Mouse (Mus musculus) kidney, adult 2 months (tissue): ENCODE measurements around the gene Mettl27. TPM values are rescaled to one million over a fixed set of nuclear protein-coding genes. Genes with fewer than 3 reads are reported as not detected.

ENCODE experiments used
- DNase-seq: peaks from one replicate; pipeline ENCODE4 v3.0.0; 2021
- H3K27ac ChIP-seq: fragments of 200-500 bp; 2 replicates; pipeline ENCODE4 v1.5.1; 2012; ENCODE audit warnings: low read depth, low read length, control low read depth, inconsistent platforms; ENCODE audit not compliant: insufficient read depth
- H3K27me3 ChIP-seq: fragments of 200-500 bp; replicated peaks from 2 replicates; pipeline ENCODE4 v1.6.1; 2012; ENCODE audit warnings: mild to moderate bottlenecking, moderate library complexity, low read length, inconsistent platforms; ENCODE audit not compliant: control insufficient read depth, insufficient read depth
- H3K36me3 ChIP-seq: fragments of 200-500 bp; 2 replicates; pipeline ENCODE4 v1.6.1; 2012; ENCODE audit warnings: mild to moderate bottlenecking, moderate library complexity, low read length, inconsistent platforms; ENCODE audit not compliant: control insufficient read depth, insufficient read depth
- H3K4me1 ChIP-seq: fragments of 200-500 bp; 2 replicates; pipeline ENCODE4 v1.6.1; 2011; ENCODE audit warnings: low read length; ENCODE audit not compliant: control insufficient read depth, insufficient read depth
- H3K4me3 ChIP-seq: fragments of 200-500 bp; 2 replicates; pipeline ENCODE4 v1.5.1; 2011; ENCODE audit warnings: mild to moderate bottlenecking, low read depth, low read length, control low read depth; ENCODE audit not compliant: insufficient read depth
- CTCF ChIP-seq: fragments of 200-500 bp; conservative IDR thresholded peaks from 2 replicates; pipeline ENCODE4 v1.5.1; 2011; ENCODE audit warnings: low read depth, mild to moderate bottlenecking, control low read depth, low read length, moderate library complexity, mixed read lengths; ENCODE audit not compliant: insufficient read depth, insufficient read length
- POLR2A ChIP-seq: fragments of 200-500 bp; IDR thresholded peaks from one replicate; pipeline ENCODE4 v1.6.1; 2011; ENCODE audit warnings: low read depth, low read length, control low read depth
- WGBS: fragments of 180-500 bp; shearing (Covaris S2); methylation state at CpG from one replicate; pipeline ENCODE4 v1.1.7; 2018; 5-methylcytosine and 5-hydroxymethylcytosine counted together
- polyA plus RNA-seq: library from polyadenylated mRNA; depleted of rRNA; stranded (reverse); fragments of >200 nt; gene quantifications from 2 replicates; pipeline ENCODE4 v1.2.3, GENCODE M21; 2012

The Mettl27 gene
- polyA plus RNA-seq, 1 experiment, result 38.0 TPM

DNA sequence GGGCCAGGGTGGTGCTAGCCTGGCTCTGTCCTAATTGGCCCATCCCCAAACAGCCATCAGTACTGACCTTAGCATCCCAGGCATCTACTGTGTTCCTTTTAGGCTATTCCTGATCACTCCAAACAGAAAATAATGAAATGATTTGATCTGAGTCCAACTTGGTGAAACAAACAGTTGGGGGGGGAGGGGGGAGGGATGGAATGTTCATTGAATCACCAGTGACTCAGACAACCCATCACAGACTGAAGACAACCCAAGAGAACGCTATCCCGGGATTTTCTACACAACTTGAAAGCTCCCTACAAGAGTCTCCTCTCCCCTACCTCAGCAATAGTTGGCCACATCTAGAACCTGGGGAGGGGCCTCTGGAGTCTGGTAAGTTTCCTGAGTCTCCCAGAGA lies 20.3 kb upstream of the Mettl27 start:
- H3K27me3 ChIP-seq, result no peaks in the 10 kb centered on the region
- no peaks in the 10 kb centered on the region for H3K4me1 ChIP-seq
- 73% methylated on average over 2 of the region's 2 CpGs for WGBS
- TF ChIP-seq POLR2A (no peak), CTCF (no peak)
- no peak for DNase-seq
- H3K4me3 ChIP-seq, result no peak overlapping the region
- H3K27ac ChIP-seq, result no peak overlapping the region
- no peaks in the 10 kb centered on the region for H3K36me3 ChIP-seq

DNA sequence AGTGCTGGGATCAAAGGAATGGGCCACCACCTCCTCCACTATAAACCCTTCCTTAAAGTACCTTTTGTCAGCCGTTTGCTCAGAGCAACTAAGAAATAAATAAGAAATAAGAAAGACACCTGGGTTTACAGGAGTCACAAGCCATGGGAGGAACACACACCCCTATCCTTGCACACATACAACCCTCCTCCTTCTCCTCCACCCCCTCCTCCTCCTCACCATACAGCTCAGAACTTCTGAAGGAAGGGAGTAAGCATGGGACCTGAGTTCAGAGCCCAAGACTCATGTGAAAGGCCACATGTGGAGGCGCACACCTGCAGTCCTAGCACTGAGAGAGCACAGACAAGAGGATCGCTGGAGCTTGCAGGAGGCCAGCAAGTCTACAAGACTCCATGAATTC lies 18.8 kb upstream of the Mettl27 start:
- Histone ChIP-seq H3K4me1 (no peaks in the 10 kb centered on the region), H3K27me3 (no peaks in the 10 kb centered on the region), H3K27ac (no peak overlapping the region), H3K36me3 (no peaks in the 10 kb centered on the region), H3K4me3 (no peak overlapping the region)
- no peak for DNase-seq
- no peak for TF ChIP-seq POLR2A
- TF ChIP-seq CTCF, result no peak
- WGBS, result 78% methylated on average over 3 of the region's 3 CpGs

DNA sequence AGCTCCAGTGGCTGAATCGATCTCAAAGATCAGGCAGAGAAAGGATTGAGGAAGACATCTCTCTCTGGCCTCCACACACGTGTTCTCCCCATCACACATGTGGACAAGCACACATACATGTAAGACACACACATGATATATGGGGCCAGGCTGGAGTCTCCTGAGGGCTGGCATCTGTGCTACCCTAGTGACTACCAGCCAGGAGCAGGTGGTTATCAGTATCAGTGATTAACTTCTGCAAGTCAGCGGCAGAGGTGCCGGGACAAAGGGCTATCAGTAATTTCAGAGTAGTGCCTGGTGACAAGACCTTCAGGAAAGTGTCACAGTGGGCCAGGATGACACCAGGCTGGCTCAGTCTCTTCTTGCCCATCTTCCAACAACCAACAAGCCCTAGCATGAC lies 18.4 kb upstream of the Mettl27 start:
- H3K36me3 ChIP-seq, result no peaks in the 10 kb centered on the region
- no peak for DNase-seq
- no peaks in the 10 kb centered on the region for H3K27me3 ChIP-seq
- no peak overlapping the region for H3K27ac ChIP-seq
- WGBS, result 86% methylated on average over 4 of the region's 4 CpGs
- no peak overlapping the region for H3K4me3 ChIP-seq
- TF ChIP-seq CTCF (no peak), POLR2A (no peak)
- no peaks in the 10 kb centered on the region for H3K4me1 ChIP-seq

DNA sequence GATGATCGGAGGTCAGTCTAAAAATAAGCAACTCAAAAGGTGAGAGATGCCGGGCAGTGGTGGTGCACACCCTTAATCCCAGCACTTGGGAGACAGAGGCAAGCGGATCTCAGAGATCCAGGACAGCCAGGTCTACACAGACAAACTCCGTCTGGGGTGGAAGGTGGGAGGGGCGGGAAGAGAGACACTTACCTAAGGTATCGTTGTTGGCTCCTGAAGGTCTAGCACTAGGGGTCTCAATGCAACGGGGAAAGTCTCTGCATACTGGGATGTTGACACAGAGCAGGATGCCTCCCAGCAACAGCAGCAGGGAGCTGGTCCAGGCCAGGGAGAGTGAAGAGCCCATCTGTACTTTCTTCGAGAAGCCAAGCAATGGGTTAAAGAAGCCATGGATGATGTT lies 17.7 kb upstream of the Mettl27 start:
- H3K27me3 ChIP-seq, result no peaks in the 10 kb centered on the region
- 87% methylated on average over 8 of the region's 8 CpGs for WGBS
- TF ChIP-seq POLR2A (no peak), CTCF (no peak)
- no peak for DNase-seq
- no peak overlapping the region for H3K27ac ChIP-seq
- no peaks in the 10 kb centered on the region for H3K4me1 ChIP-seq
- H3K36me3 ChIP-seq, result no peaks in the 10 kb centered on the region
- no peak overlapping the region for H3K4me3 ChIP-seq

DNA sequence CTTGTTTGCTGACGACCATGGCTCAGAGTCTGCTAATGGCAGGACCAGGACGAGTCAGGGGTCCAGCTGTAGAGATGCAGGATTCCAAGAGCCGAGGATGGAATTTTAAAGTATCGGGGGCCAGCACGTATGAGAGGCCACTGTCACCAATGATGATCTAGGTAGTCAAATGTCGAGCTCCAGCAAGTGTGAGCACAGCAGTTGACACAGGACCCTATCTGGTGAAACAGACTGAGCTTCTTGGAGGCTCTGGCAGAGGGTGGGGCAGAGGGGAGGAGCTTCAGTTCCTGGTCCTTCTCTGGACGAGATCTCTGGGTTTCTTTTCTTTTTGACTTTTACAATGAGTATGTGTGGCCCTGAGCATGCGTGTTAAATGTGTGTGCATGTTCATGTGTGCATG lies 16.9 kb upstream of the Mettl27 start, which contains the start of gene Cldn13:
Gene Cldn13 (minus strand): TSS at position 216 of the 400 bp plus-strand sequence.
- H3K27me3 ChIP-seq, result no peaks in the 10 kb centered on the region
- no peak for DNase-seq
- no peak within 1 kb of the TSS for H3K27ac ChIP-seq
- H3K4me3 ChIP-seq, result no peak within 1 kb of the TSS
- H3K36me3 ChIP-seq, result no peaks in the 10 kb centered on the region
- 82% methylated on average over 8 of the region's 8 CpGs for WGBS
- TF ChIP-seq CTCF (no peak), POLR2A (no peak)
- H3K4me1 ChIP-seq, result no peaks in the 10 kb centered on the region

DNA sequence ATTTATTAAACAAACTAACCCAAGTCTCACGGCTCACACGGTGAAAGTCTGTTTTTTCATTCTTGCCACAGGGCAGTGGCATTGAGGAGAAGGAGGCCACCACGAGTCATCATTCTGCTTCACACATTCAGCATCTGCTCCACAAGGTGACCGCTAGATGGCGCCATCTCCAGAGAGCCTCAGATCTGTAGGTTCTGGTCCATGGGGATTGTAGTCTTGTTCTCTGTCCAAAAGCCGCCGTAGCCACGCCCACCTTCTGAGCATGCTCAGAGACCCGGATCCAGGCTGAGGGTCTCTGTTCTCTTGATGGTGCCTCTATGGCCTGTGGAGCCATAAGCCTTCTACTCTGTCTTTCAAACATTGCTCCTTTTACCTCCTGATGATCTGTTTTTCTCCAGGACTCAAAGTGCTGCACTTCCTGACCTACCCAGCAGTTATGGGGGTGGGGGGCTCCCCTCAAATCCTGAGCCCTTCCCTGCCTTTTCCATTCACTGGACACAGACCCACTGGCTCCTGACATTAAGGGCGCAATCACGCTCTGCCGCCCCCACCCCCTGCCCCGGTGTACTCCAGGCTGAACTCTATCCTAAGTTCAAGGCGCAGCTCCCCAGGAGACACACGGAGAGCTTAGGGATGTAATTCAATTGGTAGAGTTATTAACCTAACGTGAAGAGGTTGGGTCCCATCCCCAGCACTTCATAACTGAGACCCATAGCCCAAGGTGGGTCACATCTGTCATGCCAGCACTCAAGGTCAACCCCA lies 13.9 kb upstream of the Mettl27 start:
- H3K27me3 ChIP-seq, result no peaks in the 10 kb centered on the region
- no peaks in the 10 kb centered on the region for H3K4me1 ChIP-seq
- H3K4me3 ChIP-seq, result no peak overlapping the region
- H3K27ac ChIP-seq, result no peak overlapping the region
- H3K36me3 ChIP-seq, result no peaks in the 10 kb centered on the region
- TF ChIP-seq POLR2A, result no peak
- peak; percentile 81 for TF ChIP-seq CTCF
- 44% methylated on average over 16 of the region's 16 CpGs for WGBS
- DNase-seq, result peak; percentile 75

DNA sequence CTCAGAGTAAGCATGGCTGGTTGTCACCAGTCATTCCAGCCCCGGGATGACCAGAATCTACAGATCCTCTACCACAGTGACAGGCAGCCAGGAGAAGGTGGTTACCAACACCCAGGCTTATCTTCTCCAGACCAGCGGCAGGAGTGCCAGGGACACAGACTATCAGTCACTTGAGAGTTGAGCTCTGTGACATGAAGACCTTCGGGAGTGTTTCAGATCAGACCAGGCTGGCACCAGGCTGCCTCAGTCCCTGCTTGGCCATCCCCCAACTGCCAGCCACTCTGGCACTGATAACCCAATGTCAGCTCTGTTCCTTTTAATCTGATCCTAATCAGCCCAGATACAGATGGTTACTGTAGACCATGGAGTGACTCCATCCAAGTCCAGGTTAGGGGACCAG lies 13.1 kb upstream of the Mettl27 start:
- no peak overlapping the region for H3K4me3 ChIP-seq
- no peak for DNase-seq
- TF ChIP-seq POLR2A (no peak), CTCF (no peak)
- H3K36me3 ChIP-seq, result no peaks in the 10 kb centered on the region
- WGBS, result 89% methylated on average over 3 of the region's 3 CpGs
- H3K27me3 ChIP-seq, result no peaks in the 10 kb centered on the region
- H3K27ac ChIP-seq, result no peak overlapping the region
- no peaks in the 10 kb centered on the region for H3K4me1 ChIP-seq

DNA sequence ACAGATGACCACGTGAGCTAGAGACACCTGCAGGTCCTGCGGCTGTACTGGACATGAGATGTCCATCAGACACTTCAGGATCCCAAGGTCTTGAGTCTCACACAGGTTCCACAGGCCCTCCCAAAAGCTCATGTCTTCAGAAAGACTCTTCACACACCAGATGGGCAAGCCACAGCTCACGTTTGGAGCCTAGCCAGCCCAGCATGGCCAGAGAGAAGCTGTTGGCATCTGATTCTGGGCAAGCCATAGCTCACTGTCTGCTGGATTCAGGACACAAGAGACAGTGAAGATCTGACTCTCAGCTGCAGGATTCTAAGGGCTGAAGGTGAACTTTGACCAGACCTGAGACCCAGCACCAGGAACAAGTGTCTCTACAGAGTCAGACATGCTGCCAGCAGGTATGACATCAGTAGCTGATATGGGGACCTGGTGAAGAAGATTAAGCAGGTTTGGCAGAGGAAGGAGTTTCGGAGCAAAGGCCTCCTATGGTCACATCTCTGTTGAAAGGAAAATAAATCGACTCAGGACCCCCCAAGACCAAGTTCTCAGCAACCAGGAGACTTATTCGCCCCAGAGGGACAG lies 12.0 kb upstream of the Mettl27 start:
- TF ChIP-seq CTCF (no peak), POLR2A (no peak)
- Histone ChIP-seq H3K36me3 (no peaks in the 10 kb centered on the region), H3K27ac (no peak overlapping the region), H3K4me1 (no peaks in the 10 kb centered on the region), H3K4me3 (no peak overlapping the region), H3K27me3 (no peaks in the 10 kb centered on the region)
- no peak for DNase-seq
- WGBS, result 81% methylated on average over 6 of the region's 6 CpGs
